Mouse (Mus musculus) forebrain, embryonic 10.5 days (tissue): ENCODE measurements around the gene Ly6g5c. TPM values are rescaled to one million over a fixed set of nuclear protein-coding genes. Genes with fewer than 3 reads are reported as not detected.

Source experiments
- DNase-seq: peaks from one replicate; pipeline ENCODE4 v3.0.0-alpha.2; 2017; ENCODE audit warnings: low spot score; ENCODE audit errors: extremely low spot score
- H3K27ac ChIP-seq: fragments of 300-500 bp; sonication (generic); 2 replicates; pipeline ENCODE4 v1.5.1; 2016; ENCODE audit warnings: mild to moderate bottlenecking
- H3K27me3 ChIP-seq: fragments of 300-500 bp; sonication (generic); 2 replicates; pipeline ENCODE4 v1.6.1; 2016; ENCODE audit warnings: mild to moderate bottlenecking; ENCODE audit not compliant: poor library complexity, severe bottlenecking
- H3K36me3 ChIP-seq: fragments of 300-500 bp; sonication (generic); replicated peaks from 2 replicates; pipeline ENCODE4 v1.6.1; 2016; ENCODE audit warnings: mild to moderate bottlenecking, moderate library complexity
- H3K4me1 ChIP-seq: fragments of 300-500 bp; sonication (generic); 2 replicates; pipeline ENCODE4 v1.6.1; 2016
- H3K4me3 ChIP-seq: fragments of 300-500 bp; sonication (generic); 2 replicates; pipeline ENCODE4 v1.5.1; 2016; ENCODE audit warnings: mild to moderate bottlenecking, moderate library complexity
- H3K9me3 ChIP-seq: fragments of 300-500 bp; sonication (generic); 2 replicates; pipeline ENCODE4 v1.6.1; 2016; ENCODE audit warnings: mild to moderate bottlenecking, moderate library complexity
- WGBS: fragments of 180-500 bp; shearing (Covaris S2); methylation state at CpG from one replicate; pipeline ENCODE4 v1.1.7; 2016; 5-methylcytosine and 5-hydroxymethylcytosine counted together
- polyA plus RNA-seq: library from polyadenylated mRNA; unstranded; fragments of >200 nt; fragmentation: Nextera tagmentation; extraction: Ambion mirVana; gene quantifications from 2 replicates; pipeline ENCODE4 v1.2.1, GENCODE M21; 2016

Gene Ly6g5c
- polyA plus RNA-seq, 1 experiment from 2014 or later, result not detected

DNA sequence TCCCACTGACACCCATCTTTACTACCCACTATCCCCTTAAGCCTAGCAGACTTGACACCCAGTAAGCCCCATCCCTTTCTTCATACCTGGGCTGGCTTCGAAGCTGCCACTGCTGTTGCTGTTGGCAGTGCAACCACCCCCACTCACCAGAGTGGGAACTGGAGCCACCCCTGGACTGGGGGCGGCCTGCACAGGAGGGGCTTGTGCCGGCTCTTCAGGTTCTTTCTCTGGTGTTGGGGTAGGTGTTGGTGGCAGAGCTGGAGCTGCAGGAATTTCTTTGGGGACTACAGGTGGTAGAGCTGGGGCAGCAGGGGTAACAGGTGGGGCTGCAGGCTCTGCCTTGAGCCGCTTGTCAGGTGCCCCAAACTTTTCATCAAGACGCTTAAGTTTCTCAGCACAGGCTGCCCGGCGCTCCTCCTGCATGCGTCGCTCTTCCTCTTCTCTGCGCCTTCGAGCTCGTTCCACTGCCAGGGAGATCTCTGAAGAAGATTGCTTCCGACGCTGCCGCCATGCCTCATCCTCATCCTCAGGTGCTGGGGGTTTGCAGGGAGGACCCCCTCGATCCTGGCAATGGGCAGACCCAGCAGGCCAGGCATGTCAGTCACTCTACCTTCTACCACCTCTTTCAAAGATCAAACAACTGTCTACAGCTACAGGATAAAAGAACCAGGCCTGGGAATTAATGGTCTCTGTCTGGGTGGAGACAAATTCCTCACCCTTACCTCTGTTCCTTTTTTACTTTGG, 50.9 kb downstream of the Ly6g5c start:
- H3K36me3 ChIP-seq, result peaks cover 94% of the 10 kb centered on the region
- no peak overlapping the region for H3K4me3 ChIP-seq
- 97% methylated on average over 16 of the region's 16 CpGs for WGBS
- DNase-seq, result no peak
- no peaks in the 10 kb centered on the region for H3K27me3 ChIP-seq
- H3K27ac ChIP-seq, result no peak overlapping the region
- H3K9me3 ChIP-seq, result no peaks in the 10 kb centered on the region
- H3K4me1 ChIP-seq, result peaks cover 26% of the 10 kb centered on the region

DNA sequence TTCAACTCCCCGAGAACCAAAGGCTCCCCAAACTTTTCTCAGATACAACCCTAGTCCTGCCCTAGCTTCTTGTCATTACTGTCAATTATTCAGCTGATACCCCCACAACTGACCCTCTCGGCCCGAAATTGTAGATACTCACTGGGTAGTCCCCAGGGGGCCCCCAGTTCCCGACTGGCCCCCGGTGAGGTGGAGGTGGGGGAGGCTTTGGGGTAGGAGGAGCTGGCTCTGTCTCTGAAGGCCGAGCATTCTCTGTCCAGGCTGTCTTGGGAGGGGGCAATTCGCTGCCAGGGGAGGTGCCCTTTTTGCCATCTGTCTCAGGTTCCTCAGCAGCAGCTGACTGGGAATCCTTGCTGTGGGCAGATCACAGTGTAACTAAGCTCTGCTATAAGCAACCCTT, 51.6 kb downstream of the Ly6g5c start:
- no peak for DNase-seq
- H3K36me3 ChIP-seq, result peaks cover 88% of the 10 kb centered on the region
- WGBS, result 84% methylated on average over 7 of the region's 7 CpGs
- no peaks in the 10 kb centered on the region for H3K9me3 ChIP-seq
- H3K27me3 ChIP-seq, result no peaks in the 10 kb centered on the region
- H3K4me1 ChIP-seq, result peaks cover 26% of the 10 kb centered on the region
- no peak overlapping the region for H3K4me3 ChIP-seq
- no peak overlapping the region for H3K27ac ChIP-seq

DNA sequence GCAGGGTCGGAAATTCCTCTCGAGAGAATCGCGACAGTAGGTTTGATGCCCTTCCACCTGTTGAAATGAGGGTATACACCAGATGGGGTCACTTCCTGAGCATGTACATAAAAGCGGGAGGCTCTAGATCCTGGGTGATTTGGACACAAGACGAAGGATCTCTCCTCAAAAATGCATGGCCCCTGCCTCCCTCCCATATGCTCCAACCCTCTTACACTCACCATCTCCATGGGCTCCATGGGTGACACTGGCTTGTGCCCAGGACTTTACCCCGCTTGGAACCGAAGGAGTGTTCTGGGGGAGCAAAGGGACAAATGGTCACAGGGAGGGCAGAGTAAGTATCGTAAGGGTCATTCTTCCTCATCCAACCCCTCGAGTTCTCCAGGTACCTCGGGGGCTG, 53.3 kb downstream of the Ly6g5c start:
- Histone ChIP-seq H3K9me3 (no peaks in the 10 kb centered on the region), H3K4me1 (peaks cover 35% of the 10 kb centered on the region), H3K36me3 (peaks cover 70% of the 10 kb centered on the region), H3K4me3 (peak overlapping the region; percentile 99), H3K27me3 (no peaks in the 10 kb centered on the region), H3K27ac (no peak overlapping the region)
- no peak for DNase-seq
- 92% methylated on average over 11 of the region's 11 CpGs for WGBS

Other genes with a start within 250 kb of the Ly6g5c start
- 1.8 and 2.7 TPM in 2 replicates for gene Cfb, start 245.8 kb upstream of the Ly6g5c start, polyA plus RNA-seq
- gene Zbtb12, start 228.8 kb upstream of the Ly6g5c start, polyA plus RNA-seq, result 6.6 and 7.0 TPM in 2 replicates
- 0.05 and 0.11 TPM in 2 replicates for gene Gm20547, start 226.2 kb upstream of the Ly6g5c start, polyA plus RNA-seq
- 0.83 and 1.7 TPM in 2 replicates for gene C2, start 210.0 kb upstream of the Ly6g5c start, polyA plus RNA-seq
- 93.3 and 98.8 TPM in 2 replicates for gene Ehmt2, start 209.8 kb upstream of the Ly6g5c start, polyA plus RNA-seq
- gene Slc44a4, start 193.8 kb upstream of the Ly6g5c start, polyA plus RNA-seq, result 0.06 and 0.11 TPM in 2 replicates
- 18.2 and 18.8 TPM in 2 replicates for gene Neu1, start 177.0 kb upstream of the Ly6g5c start, polyA plus RNA-seq
- 0.07 TPM in 1 of 2 replicates, not detected in the other for gene Hspa1b, start 149.0 kb upstream of the Ly6g5c start, polyA plus RNA-seq
- gene Gm20481, start 138.4 kb upstream of the Ly6g5c start, polyA plus RNA-seq, result not detected in 2 replicates
- 0.94 and 2.1 TPM in 2 replicates for gene Hspa1a, start 136.1 kb upstream of the Ly6g5c start, polyA plus RNA-seq
- gene Hspa1l, start 135.6 kb upstream of the Ly6g5c start, polyA plus RNA-seq, result 1.1 TPM in 2 replicates
- 363 and 375 TPM in 2 replicates for gene Lsm2, start 126.4 kb upstream of the Ly6g5c start, polyA plus RNA-seq
- 229 and 234 TPM in 2 replicates for gene Vars, start 107.3 kb upstream of the Ly6g5c start, polyA plus RNA-seq
- gene Vwa7, start 91.7 kb upstream of the Ly6g5c start, polyA plus RNA-seq, result 0.19 and 0.22 TPM in 2 replicates
- 3.0 and 4.1 TPM in 2 replicates for gene Sapcd1, start 80.3 kb upstream of the Ly6g5c start, polyA plus RNA-seq
- 4.3 and 5.1 TPM in 2 replicates for gene Msh5, start 61.5 kb upstream of the Ly6g5c start, polyA plus RNA-seq
- 174 and 179 TPM in 2 replicates for gene Clic1, start 58.3 kb upstream of the Ly6g5c start, polyA plus RNA-seq
- gene Ddah2, start 49.2 kb upstream of the Ly6g5c start, polyA plus RNA-seq, result 414 and 441 TPM in 2 replicates
- 0.25 TPM in 1 of 2 replicates, not detected in the other for gene Ly6g6c, start 42.9 kb upstream of the Ly6g5c start, polyA plus RNA-seq
- gene Mpig6b, start 42.1 kb upstream of the Ly6g5c start, polyA plus RNA-seq, result 0.59 and 0.72 TPM in 2 replicates
- 1.00 TPM in 1 of 2 replicates, not detected in the other for gene Ly6g6e, start 31.4 kb upstream of the Ly6g5c start, polyA plus RNA-seq
- gene Ly6g6d, start 30.2 kb upstream of the Ly6g5c start, polyA plus RNA-seq, result 1.8 and 2.0 TPM in 2 replicates
- 0.46 and 0.69 TPM in 2 replicates for gene Ly6g6f, start 22.7 kb upstream of the Ly6g5c start, polyA plus RNA-seq
- 51.8 and 52.7 TPM in 2 replicates for gene Abhd16a, start 19.0 kb upstream of the Ly6g5c start, polyA plus RNA-seq
- gene Ly6g5b, start 7.1 kb downstream of the Ly6g5c start, polyA plus RNA-seq, result 1.2 and 1.4 TPM in 2 replicates
- 33.9 and 42.2 TPM in 2 replicates for gene Gpank1, start 13.2 kb downstream of the Ly6g5c start, polyA plus RNA-seq
- gene Csnk2b, start 13.8 kb downstream of the Ly6g5c start, polyA plus RNA-seq, result 290 and 303 TPM in 2 replicates
- 7.8 and 10.6 TPM in 2 replicates for gene D17H6S53E, start 18.1 kb downstream of the Ly6g5c start, polyA plus RNA-seq
- 0.74 and 0.97 TPM in 2 replicates for gene Apom, start 23.8 kb downstream of the Ly6g5c start, polyA plus RNA-seq
- 65.9 and 69.0 TPM in 2 replicates for gene Bag6, start 26.9 kb downstream of the Ly6g5c start, polyA plus RNA-seq
- 195 and 200 TPM in 2 replicates for gene Prrc2a, start 56.6 kb downstream of the Ly6g5c start, polyA plus RNA-seq
- gene Aif1, start 67.8 kb downstream of the Ly6g5c start, polyA plus RNA-seq, result 3.3 and 3.9 TPM in 2 replicates
- 3.3 and 4.7 TPM in 2 replicates for gene Lst1, start 80.2 kb downstream of the Ly6g5c start, polyA plus RNA-seq
- 0.16 and 0.32 TPM in 2 replicates for gene Ltb, start 86.2 kb downstream of the Ly6g5c start, polyA plus RNA-seq
- gene Tnf, start 93.7 kb downstream of the Ly6g5c start, polyA plus RNA-seq, result 0.10 TPM in 1 of 2 replicates, not detected in the other
- gene Lta, start 97.1 kb downstream of the Ly6g5c start, polyA plus RNA-seq, result not detected in 2 replicates
- 0.53 TPM in 1 of 2 replicates, not detected in the other for gene Gm16181, start 112.6 kb downstream of the Ly6g5c start, polyA plus RNA-seq
- gene Atp6v1g2, start 125.4 kb downstream of the Ly6g5c start, polyA plus RNA-seq, result 7.0 and 7.7 TPM in 2 replicates
- gene Nfkbil1, start 127.5 kb downstream of the Ly6g5c start, polyA plus RNA-seq, result 10.0 and 11.5 TPM in 2 replicates
- 757 and 759 TPM in 2 replicates for gene Ddx39b, start 133.5 kb downstream of the Ly6g5c start, polyA plus RNA-seq
- gene H2-D1, start 154.5 kb downstream of the Ly6g5c start, polyA plus RNA-seq, result 57.8 and 58.6 TPM in 2 replicates
- not detected in 2 replicates for gene H2-Q1, start 212.1 kb downstream of the Ly6g5c start, polyA plus RNA-seq
- gene H2-Q2, start 234.0 kb downstream of the Ly6g5c start, polyA plus RNA-seq, result 0.26 and 0.35 TPM in 2 replicates